Mouse (Mus musculus) heart, postnatal 36 days (tissue): ENCODE measurements at regions not wholly inside any gene's neighbourhood (a gene's known extent, or its start where the extent isn't known, plus 50 kb on each side); places are given as distances from the start of the nearest gene placed in this dataset.
"Not testable (repeated sequence)": the region's sequence is repeated elsewhere in the genome, so short reads cannot be mapped to it uniquely, and the experiment has no call there.

Experiments used
- DNase-seq, 2 experiments: peaks; one replicate each; pipeline ENCODE4 v3.0.0; 2021 to 2022
- intact Hi-C: fragments of 180-260 bp; cut with DNase I; formaldehyde crosslinking; loops from one replicate; pipeline ENCODE4 v1.15.1; 2025

GRCm38 (mm10) chr10:9327881-9328280, 347.1 kb downstream of the Samd5 start:
- intact Hi-C loops: not testable (repeated sequence)
- peak; percentile 8 to 43 for DNase-seq

GRCm38 (mm10) chr10:9312326-9312725, 362.7 kb downstream of the Samd5 start:
- intact Hi-C loops: no loop called here
- DNase-seq: no peak

GRCm38 (mm10) chr10:9310346-9310745, 364.7 kb downstream of the Samd5 start:
- intact Hi-C loops: no loop called here
- no peak for DNase-seq

- no peak for DNase-seq
- intact Hi-C loops: no loop called here
These were observed 379.0 kb downstream of the Samd5 start for GRCm38 (mm10) chr10:9296055-9296454.

GRCm38 (mm10) chr10:9295269-9295668, 379.7 kb downstream of the Samd5 start:
- DNase-seq: no peak
- intact Hi-C loops: no loop called here

GRCm38 (mm10) chr10:9294620-9295019, 380.4 kb downstream of the Samd5 start:
- intact Hi-C loops: no loop called here
- DNase-seq: no peak

GRCm38 (mm10) chr10:9291456-9292146, 383.4 kb downstream of the Samd5 start:
- intact Hi-C loops: no loop called here

GRCm38 (mm10) chr10:9272940-9273339, 387.1 kb upstream of the Sash1 start:
- intact Hi-C loops: no loop called here
- no peak for DNase-seq

More at GRCm38 (mm10) chr10:9291456-9292146, 383.4 kb downstream of the Samd5 start:
- DNase-seq: no peak

- DNase-seq: peak in 1 of 2 experiments; percentile 8
- intact Hi-C loops: no loop called here
These were observed 386.4 kb upstream of the Sash1 start for GRCm38 (mm10) chr10:9272243-9272642.

GRCm38 (mm10) chr10:9265528-9265927, 379.7 kb upstream of the Sash1 start:
- intact Hi-C loops: no loop called here
- DNase-seq: no peak

- DNase-seq: no peak
- intact Hi-C loops: no loop called here
These were observed 378.6 kb upstream of the Sash1 start for GRCm38 (mm10) chr10:9264309-9265000.

- DNase-seq: no peak
- intact Hi-C loops: no loop called here
These were observed 372.8 kb upstream of the Sash1 start for GRCm38 (mm10) chr10:9258705-9259104.

- DNase-seq: no peak
- intact Hi-C loops: no loop called here
These were observed 367.0 kb upstream of the Sash1 start for GRCm38 (mm10) chr10:9252941-9253217.

- intact Hi-C loops: no loop called here
- DNase-seq: no peak
These were observed 366.5 kb upstream of the Sash1 start for GRCm38 (mm10) chr10:9252120-9252940.

- intact Hi-C loops: no loop called here
- DNase-seq: no peak
These were observed 357.4 kb upstream of the Sash1 start for GRCm38 (mm10) chr10:9243281-9243618.

GRCm38 (mm10) chr10:9242596-9243280, 356.9 kb upstream of the Sash1 start:
- intact Hi-C loops: no loop called here
- DNase-seq: no peak

GRCm38 (mm10) chr10:9239956-9240355, 354.1 kb upstream of the Sash1 start:
- intact Hi-C loops: no loop called here
- DNase-seq: peak; percentile 3 to 12

GRCm38 (mm10) chr10:9231751-9232150, 345.9 kb upstream of the Sash1 start:
- intact Hi-C loops: no loop called here
- DNase-seq: no peak

GRCm38 (mm10) chr10:9229116-9229515, 343.2 kb upstream of the Sash1 start:
- DNase-seq: no peak
- intact Hi-C loops: no loop called here

- intact Hi-C loops: no loop called here
- no peak for DNase-seq
These were observed 341.5 kb upstream of the Sash1 start for GRCm38 (mm10) chr10:9227361-9227760.

- no peak for DNase-seq
- intact Hi-C loops: no loop called here
These were observed 324.8 kb upstream of the Sash1 start for GRCm38 (mm10) chr10:9210646-9211045.
